Mouse (Mus musculus) embryonic facial prominence, embryonic 11.5 days (tissue): ENCODE results near the gene Cntnap2. TPM values are rescaled to one million over a fixed set of nuclear protein-coding genes. Genes with fewer than 3 reads are reported as not detected.

Experiments
- ATAC-seq: fragments of 200-750 bp; cut with Nextera tagmentation; replicated peaks from 2 replicates; pipeline ENCODE4 v1.8.0; 2017; ENCODE audit warnings: low read depth; ENCODE audit not compliant: insufficient number of reproducible peaks, low FRiP score, low TSS enrichment
- DNase-seq: peaks from one replicate; pipeline ENCODE4 v3.0.0-alpha.2; 2015; ENCODE audit warnings: low spot score
- H3K27ac ChIP-seq: fragments of 300-500 bp; sonication (generic); replicated peaks from 2 replicates; pipeline ENCODE4 v1.5.1; 2014; ENCODE audit warnings: mild to moderate bottlenecking, low read depth, low read length, control low read depth
- H3K27me3 ChIP-seq: fragments of 300-500 bp; sonication (generic); 2 replicates; pipeline ENCODE4 v1.6.1; 2014; ENCODE audit warnings: mild to moderate bottlenecking, low read length, moderate library complexity, mixed read lengths; ENCODE audit not compliant: control insufficient read depth, insufficient read depth
- H3K36me3 ChIP-seq: fragments of 300-500 bp; sonication (generic); replicated peaks from 2 replicates; pipeline ENCODE4 v1.6.1; 2014; ENCODE audit warnings: low read depth, mild to moderate bottlenecking, low read length, moderate library complexity, mixed read lengths; ENCODE audit not compliant: control insufficient read depth, insufficient read depth
- H3K4me1 ChIP-seq: fragments of 300-500 bp; sonication (generic); 2 replicates; pipeline ENCODE4 v1.6.1; 2014; ENCODE audit warnings: low read length, mixed read lengths; ENCODE audit not compliant: control insufficient read depth, insufficient read depth
- H3K4me2 ChIP-seq: fragments of 300-500 bp; sonication (generic); 2 replicates; pipeline ENCODE4 v1.6.1; 2014; ENCODE audit warnings: low read depth, mild to moderate bottlenecking, control low read depth, low read length, moderate library complexity
- H3K4me3 ChIP-seq: fragments of 300-500 bp; sonication (generic); 2 replicates; pipeline ENCODE4 v1.5.1; 2014; ENCODE audit warnings: low read depth, low read length, control low read depth
- H3K9ac ChIP-seq: fragments of 300-500 bp; sonication (generic); replicated peaks from 2 replicates; pipeline ENCODE4 v1.6.1; 2014; ENCODE audit warnings: mild to moderate bottlenecking, control low read depth, low read length
- H3K9me3 ChIP-seq: fragments of 300-500 bp; sonication (generic); replicated peaks from 2 replicates; pipeline ENCODE4 v1.6.1; 2016; ENCODE audit warnings: mild to moderate bottlenecking, low read length, inconsistent platforms, mixed read lengths; ENCODE audit not compliant: control insufficient read depth
- WGBS: fragments of 180-500 bp; shearing (Covaris S2); extraction: QIAGEN DNeasy Blood & Tissue Kit; methylation state at CpG from one replicate; pipeline ENCODE4 v1.1.7; 2014; 5-methylcytosine and 5-hydroxymethylcytosine counted together
- polyA plus RNA-seq: library from polyadenylated mRNA; unstranded; fragments of >200 nt; fragmentation: Nextera tagmentation; extraction: Ambion mirVana; gene quantifications from 2 replicates; pipeline ENCODE4 v1.2.1, GENCODE M21; 2014

The Cntnap2 gene
- polyA plus RNA-seq, 1 experiment from 2014 or later: 6.7 TPM

DNA sequence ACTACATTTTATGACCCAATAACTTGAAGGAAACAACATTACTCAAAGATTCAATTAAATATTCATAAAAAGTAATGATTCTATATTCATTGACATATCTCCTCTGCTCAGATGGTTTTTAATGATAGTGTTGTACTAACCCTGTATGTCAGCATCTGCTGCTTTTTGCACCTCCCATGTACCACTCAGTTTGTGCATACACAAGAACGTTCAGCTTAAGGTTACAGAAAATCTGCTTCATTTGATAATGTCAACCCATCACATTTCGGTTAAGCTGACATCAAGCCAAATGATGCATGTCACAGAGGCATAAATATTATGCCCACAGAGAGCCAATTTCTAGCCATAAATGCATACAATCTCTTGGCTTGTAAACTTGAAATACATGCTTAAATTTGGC lies 85.7 kb downstream of the Cntnap2 start:
- H3K36me3 ChIP-seq: no peaks in the 10 kb centered on the region
- WGBS: 86% methylated on average over 2 of the region's 2 CpGs
- H3K4me1 ChIP-seq: no peaks in the 10 kb centered on the region
- H3K9me3 ChIP-seq: no peaks in the 10 kb centered on the region
- H3K27me3 ChIP-seq: no peaks in the 10 kb centered on the region
- H3K27ac ChIP-seq: no peak overlapping the region
- DNase-seq: no peak
- no peak for ATAC-seq
- H3K4me3 ChIP-seq: no peak overlapping the region
- no peak overlapping the region for H3K4me2 ChIP-seq
- no peak overlapping the region for H3K9ac ChIP-seq

DNA sequence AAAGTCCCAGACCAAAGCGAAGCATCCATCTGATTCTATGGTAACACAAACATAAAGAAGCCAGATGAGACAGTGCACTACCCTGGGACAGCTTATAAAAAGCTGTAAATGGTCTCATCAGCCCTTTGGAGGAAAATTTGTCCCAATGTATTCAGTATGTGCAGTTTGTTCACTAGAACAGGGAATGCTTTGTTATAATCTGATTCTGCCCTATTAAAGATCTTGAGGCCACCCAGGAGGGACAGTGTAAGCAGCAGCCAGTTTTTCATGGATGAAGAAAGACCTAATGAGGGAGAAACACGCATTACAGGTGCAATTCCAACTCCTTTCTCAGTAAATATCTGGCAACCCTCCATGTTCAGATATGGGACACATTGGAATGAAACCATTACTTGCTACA lies 145.9 kb downstream of the Cntnap2 start:
- H3K4me3 ChIP-seq: no peak overlapping the region
- H3K9ac ChIP-seq: no peak overlapping the region
- H3K27me3 ChIP-seq: no peaks in the 10 kb centered on the region
- no peaks in the 10 kb centered on the region for H3K4me1 ChIP-seq
- no peak overlapping the region for H3K4me2 ChIP-seq
- WGBS: 91% methylated on average over 2 of the region's 2 CpGs
- H3K36me3 ChIP-seq: no peaks in the 10 kb centered on the region
- ATAC-seq: no peak
- no peak overlapping the region for H3K27ac ChIP-seq
- no peak for DNase-seq
- H3K9me3 ChIP-seq: no peaks in the 10 kb centered on the region

DNA sequence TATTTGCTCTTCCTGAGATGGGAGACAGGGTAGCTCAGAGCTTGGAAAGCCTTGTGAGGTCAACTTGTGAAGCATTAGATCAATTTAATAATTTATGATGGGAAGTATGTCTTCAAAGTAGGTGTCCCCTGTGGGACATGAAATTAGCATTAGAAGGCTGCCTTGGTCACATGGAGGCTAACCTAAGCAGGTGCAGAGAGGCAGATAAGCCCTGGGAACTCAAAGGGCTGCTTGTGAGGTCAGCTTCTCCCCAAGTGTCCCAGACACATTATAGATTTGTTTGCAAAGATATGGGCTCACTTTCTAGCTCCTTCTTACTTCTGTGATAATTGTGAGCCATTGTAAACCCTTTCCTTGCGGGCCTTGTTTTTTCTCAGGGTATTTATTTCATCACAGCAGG lies 155.2 kb downstream of the Cntnap2 start:
- no peaks in the 10 kb centered on the region for H3K4me1 ChIP-seq
- no peaks in the 10 kb centered on the region for H3K27me3 ChIP-seq
- ATAC-seq (no peak), DNase-seq (no peak)
- no peaks in the 10 kb centered on the region for H3K9me3 ChIP-seq
- H3K4me3 ChIP-seq: no peak overlapping the region
- no peak overlapping the region for H3K9ac ChIP-seq
- no peak overlapping the region for H3K4me2 ChIP-seq
- no peaks in the 10 kb centered on the region for H3K36me3 ChIP-seq
- WGBS: 48% methylated on average over 1 of the region's 1 CpGs
- no peak overlapping the region for H3K27ac ChIP-seq

DNA sequence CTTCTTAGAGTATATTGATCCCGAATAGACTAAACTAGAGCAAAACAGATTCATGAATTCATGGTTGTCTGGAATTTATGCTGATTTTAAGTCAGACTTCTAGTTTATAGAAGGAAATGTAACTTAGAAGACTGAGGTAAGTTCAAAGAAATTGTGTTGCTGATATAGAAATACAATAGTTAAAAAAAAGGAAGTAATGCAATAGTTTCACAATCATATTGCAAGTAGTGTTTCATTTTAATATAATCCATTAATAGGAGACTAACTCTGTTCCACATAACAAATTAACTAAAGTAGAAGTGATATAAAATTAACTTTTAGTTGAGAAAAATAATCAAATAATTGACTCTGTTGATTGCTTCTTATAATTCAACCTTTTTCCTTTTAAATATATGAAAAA lies 169.8 kb downstream of the Cntnap2 start:
- Histone ChIP-seq H3K9ac (no peak overlapping the region), H3K4me2 (no peak overlapping the region), H3K27me3 (no peaks in the 10 kb centered on the region), H3K9me3 (no peaks in the 10 kb centered on the region), H3K4me3 (no peak overlapping the region), H3K4me1 (no peaks in the 10 kb centered on the region), H3K27ac (no peak overlapping the region), H3K36me3 (no peaks in the 10 kb centered on the region)
- WGBS: 93% methylated on average over 1 of the region's 1 CpGs
- ATAC-seq (no peak), DNase-seq (no peak)

DNA sequence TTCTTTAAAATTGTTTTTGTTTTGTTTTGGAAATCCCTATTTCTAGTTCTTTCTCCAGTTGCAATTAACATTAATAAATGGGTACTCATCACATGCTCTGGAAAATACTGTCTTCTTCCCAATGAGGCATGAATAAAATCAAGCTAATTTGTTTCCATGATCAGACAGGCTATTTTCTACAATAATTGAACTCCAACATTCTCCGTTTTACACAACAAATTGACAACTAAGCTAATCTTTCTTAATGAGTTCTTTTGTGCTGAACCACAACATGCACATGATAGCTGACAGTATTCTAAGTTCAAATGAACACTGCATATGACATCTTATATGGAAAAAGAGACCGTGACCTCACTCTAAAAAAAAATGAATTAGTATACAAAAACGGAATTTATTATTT lies 173.4 kb downstream of the Cntnap2 start:
- DNase-seq (no peak), ATAC-seq (no peak)
- Histone ChIP-seq H3K27ac (no peak overlapping the region), H3K9ac (no peak overlapping the region), H3K27me3 (no peaks in the 10 kb centered on the region), H3K4me1 (no peaks in the 10 kb centered on the region), H3K9me3 (no peaks in the 10 kb centered on the region), H3K4me3 (no peak overlapping the region), H3K4me2 (no peak overlapping the region), H3K36me3 (no peaks in the 10 kb centered on the region)
- 78% methylated on average over 3 of the region's 3 CpGs for WGBS

DNA sequence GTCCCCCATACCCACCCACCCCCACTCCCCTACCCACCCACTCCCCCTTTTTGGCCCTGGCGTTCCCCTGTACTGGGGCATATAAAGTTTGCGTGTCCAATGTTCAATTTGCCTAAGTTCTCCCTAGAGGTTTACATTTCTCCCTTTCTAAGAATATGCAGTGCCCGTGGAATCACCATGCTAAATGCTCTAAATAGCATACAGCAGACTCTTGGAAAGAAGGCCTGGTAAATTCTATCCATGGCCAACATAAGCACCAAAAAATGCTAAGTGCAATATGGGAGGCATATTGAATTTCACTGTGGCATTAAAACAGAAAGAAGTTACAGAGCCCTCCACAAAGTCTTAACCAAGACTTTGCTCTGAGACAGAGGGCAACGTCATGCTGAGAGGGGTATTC lies 177.4 kb downstream of the Cntnap2 start:
- H3K27me3 ChIP-seq: no peaks in the 10 kb centered on the region
- no peak for DNase-seq
- 82% methylated on average over 3 of the region's 4 CpGs for WGBS
- no peak for ATAC-seq
- H3K4me3 ChIP-seq: no peak overlapping the region
- H3K4me1 ChIP-seq: no peaks in the 10 kb centered on the region
- no peak overlapping the region for H3K27ac ChIP-seq
- H3K36me3 ChIP-seq: no peaks in the 10 kb centered on the region
- no peak overlapping the region for H3K4me2 ChIP-seq
- H3K9me3 ChIP-seq: no peaks in the 10 kb centered on the region
- H3K9ac ChIP-seq: no peak overlapping the region

DNA sequence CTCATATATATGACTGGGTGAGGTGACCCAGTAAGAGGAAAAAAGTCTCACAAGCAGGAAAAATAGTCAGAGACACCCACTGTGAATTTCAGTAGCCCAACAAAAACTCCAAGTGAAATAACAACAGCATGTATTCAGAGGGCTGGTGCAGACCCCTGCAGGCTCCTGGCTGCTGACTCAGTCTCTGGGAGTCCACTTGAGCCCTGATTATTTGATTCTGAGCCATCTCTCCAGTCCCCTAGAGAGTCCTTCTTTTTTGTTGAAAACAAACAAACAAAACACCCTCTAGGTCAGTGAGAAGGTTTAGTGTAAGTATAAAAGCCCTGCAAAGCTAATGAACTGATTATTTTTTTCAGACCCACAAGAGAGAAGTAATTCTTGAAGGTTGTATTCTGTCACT lies 179.0 kb downstream of the Cntnap2 start:
- no peaks in the 10 kb centered on the region for H3K4me1 ChIP-seq
- H3K4me2 ChIP-seq: no peak overlapping the region
- ATAC-seq: no peak
- H3K36me3 ChIP-seq: no peaks in the 10 kb centered on the region
- H3K9me3 ChIP-seq: no peaks in the 10 kb centered on the region
- DNase-seq: no peak
- no peaks in the 10 kb centered on the region for H3K27me3 ChIP-seq
- no peak overlapping the region for H3K4me3 ChIP-seq
- H3K9ac ChIP-seq: no peak overlapping the region
- H3K27ac ChIP-seq: no peak overlapping the region

DNA sequence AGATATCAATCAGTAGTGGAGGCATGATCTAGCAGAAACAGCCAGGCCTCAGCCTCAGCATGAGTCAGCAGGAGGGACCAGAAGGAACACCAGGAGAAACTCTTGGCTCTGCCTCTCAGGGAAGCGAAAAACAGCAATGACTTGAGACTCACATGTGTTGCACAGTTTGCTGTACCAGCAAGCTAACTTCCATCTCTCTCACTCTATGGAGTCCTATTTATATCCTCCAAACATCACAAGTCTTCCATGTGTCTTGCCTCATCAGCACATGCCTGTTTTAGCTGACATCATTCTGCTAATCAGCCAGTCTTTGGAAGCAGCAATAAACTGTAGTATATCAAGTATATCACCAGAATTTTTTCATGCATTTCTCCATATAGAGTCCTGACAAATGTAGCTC lies 182.1 kb downstream of the Cntnap2 start:
- H3K9me3 ChIP-seq: no peaks in the 10 kb centered on the region
- 90% methylated on average over 1 of the region's 1 CpGs for WGBS
- H3K36me3 ChIP-seq: no peaks in the 10 kb centered on the region
- H3K4me1 ChIP-seq: no peaks in the 10 kb centered on the region
- no peak for DNase-seq
- ATAC-seq: no peak
- no peaks in the 10 kb centered on the region for H3K27me3 ChIP-seq
- no peak overlapping the region for H3K27ac ChIP-seq
- no peak overlapping the region for H3K4me3 ChIP-seq
- no peak overlapping the region for H3K4me2 ChIP-seq
- no peak overlapping the region for H3K9ac ChIP-seq

DNA sequence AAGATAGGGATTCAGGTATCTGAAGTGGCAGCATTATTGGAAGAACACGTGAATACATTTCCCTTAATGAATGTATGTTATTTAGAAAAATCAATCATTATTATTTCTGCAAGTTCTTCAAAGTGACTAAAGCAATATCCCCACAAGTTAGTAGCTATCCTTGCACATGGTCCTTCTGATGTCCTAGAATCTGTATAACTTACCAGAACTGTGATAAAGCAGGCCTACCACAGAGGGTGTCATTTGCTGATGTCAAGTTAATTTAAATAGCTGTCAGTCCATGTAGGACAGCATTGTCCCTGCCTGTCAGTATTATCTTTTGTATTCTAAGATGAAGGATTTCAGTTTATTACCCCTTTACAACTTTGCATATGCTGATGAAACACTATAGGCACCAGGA lies 185.5 kb downstream of the Cntnap2 start:
- Histone ChIP-seq H3K27ac (no peak overlapping the region), H3K27me3 (no peaks in the 10 kb centered on the region), H3K4me3 (no peak overlapping the region), H3K36me3 (no peaks in the 10 kb centered on the region), H3K4me2 (no peak overlapping the region), H3K9me3 (no peaks in the 10 kb centered on the region), H3K4me1 (no peaks in the 10 kb centered on the region), H3K9ac (no peak overlapping the region)
- DNase-seq (no peak), ATAC-seq (no peak)
- WGBS: 91% methylated on average over 1 of the region's 1 CpGs
